ENCODE assay signal across 11 mouse cellular contexts in the genomic region with DNA sequence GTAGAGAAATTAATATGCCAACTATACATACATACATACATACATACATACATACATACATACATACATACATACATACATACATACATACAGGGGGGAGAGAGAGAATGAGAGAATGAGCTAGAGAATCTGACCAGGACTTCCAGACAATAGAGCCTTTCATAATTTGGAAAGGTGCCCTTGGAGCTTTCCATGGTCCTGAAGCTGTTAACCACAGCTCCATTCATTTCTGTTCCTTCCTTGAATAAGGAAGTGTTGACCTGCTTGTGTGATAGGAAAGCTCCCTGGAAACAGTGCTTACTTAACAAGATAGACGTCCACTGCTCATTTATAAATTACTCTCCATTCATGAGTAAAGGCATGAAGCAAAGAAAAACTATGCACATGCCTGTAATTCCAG.
DNase-seq lines count a peak whose midpoint lies in the region; ATAC-seq and TF ChIP-seq lines count a peak whose summit lies in the region.
"Had no signal": no experiment of that assay in that cellular context is flagged by ENCODE, and none has a peak within 500 bp of the region (broad histone marks: within the 10 kb centered on the region; RNA-seq: fewer than 3 reads in every experiment).

No protein-coding gene starts in this region.

- H3K27me3 ChIP-seq in hindbrain, embryonic 11.5 days (ENCODE audit: control insufficient read depth, insufficient read depth, low read length) = no peaks in the 10 kb centered on the region
- H3K27me3 ChIP-seq in hindbrain, embryonic 16.5 days (replicated peaks; ENCODE audit: control insufficient read depth, insufficient read depth, low read length) = no peaks in the 10 kb centered on the region
- H3K27me3 ChIP-seq in liver, postnatal 0 days (ENCODE audit: insufficient read depth, low read length) = no peaks in the 10 kb centered on the region
- H3K27me3 ChIP-seq in midbrain, embryonic 15.5 days (replicated peaks) = no peaks in the 10 kb centered on the region
- H3K27me3 ChIP-seq: hindbrain, embryonic 15.5 days; lung, embryonic 15.5 days had no signal

- no peaks in the 10 kb centered on the region for H3K4me1 ChIP-seq in hindbrain, embryonic 11.5 days (replicated peaks; ENCODE audit: control insufficient read depth, insufficient read depth, low read length)
- H3K4me1 ChIP-seq in hindbrain, embryonic 16.5 days (ENCODE audit: control insufficient read depth, insufficient read depth, low read depth, low read length) = no peaks in the 10 kb centered on the region
- H3K4me1 ChIP-seq in ES-E14 (ENCODE audit: control insufficient read depth in 2 of 2, insufficient read depth in 2 of 2, low read length in 2 of 2, poor library complexity in 1 of 2) = no peaks in the 10 kb centered on the region
- H3K4me1 ChIP-seq in liver, postnatal 0 days (ENCODE audit: insufficient read depth) = no peaks in the 10 kb centered on the region
- H3K4me1 ChIP-seq in midbrain, embryonic 15.5 days = no peaks in the 10 kb centered on the region
- H3K4me1 ChIP-seq: hindbrain, embryonic 15.5 days; lung, embryonic 15.5 days had no signal

- TF ChIP-seq CTCF in liver, postnatal 0 days (IDR thresholded peaks at IDR 0.05; ENCODE audit: low read depth) = no peak

- H3K27ac ChIP-seq in hindbrain, embryonic 11.5 days (ENCODE audit: low read depth, low read length) = no peak overlapping the region
- no peak overlapping the region for H3K27ac ChIP-seq in hindbrain, embryonic 16.5 days (ENCODE audit: low read depth, low read length)
- no peak overlapping the region for H3K27ac ChIP-seq in ES-E14 (ENCODE audit: insufficient read depth, low read depth, low read length, poor library complexity, severe bottlenecking)
- no peak overlapping the region for H3K27ac ChIP-seq in liver, postnatal 0 days (ENCODE audit: low read depth)
- H3K27ac ChIP-seq in midbrain, embryonic 15.5 days = no peak overlapping the region
- H3K27ac ChIP-seq: hindbrain, embryonic 15.5 days; lung, embryonic 15.5 days had no signal

- H3K9ac ChIP-seq in hindbrain, embryonic 11.5 days (ENCODE audit: low read depth, low read length) = no peak overlapping the region
- H3K9ac ChIP-seq in hindbrain, embryonic 16.5 days (ENCODE audit: low read depth, low read length) = no peak overlapping the region
- H3K9ac ChIP-seq in ES-E14 (ENCODE audit: insufficient read depth, low read depth, low read length, poor library complexity, severe bottlenecking) = no peak overlapping the region
- H3K9ac ChIP-seq in liver, postnatal 0 days (replicated peaks) = no peak overlapping the region
- no peak overlapping the region for H3K9ac ChIP-seq in midbrain, embryonic 15.5 days
- H3K9ac ChIP-seq: hindbrain, embryonic 15.5 days; lung, embryonic 15.5 days had no signal

- DNase-seq in hindbrain, embryonic 11.5 days (ENCODE audit: low spot score) = peak; percentile 60
- peak; percentile 59 for DNase-seq in ES-E14 (ENCODE audit: low read depth, low spot score)
- peak; percentile 6 for DNase-seq in c-Kit-positive CD71-positive TER-119-negative erythroid progenitor cells, embryonic 14.5 days (ENCODE audit: low read depth)
- peak; percentile 15 for DNase-seq in liver, postnatal 0 days
- DNase-seq in urinary bladder, postnatal 4 days (ENCODE audit: low spot score in 2 of 2) = no peak
- no peak for DNase-seq in urinary bladder, adult 2 months (ENCODE audit: low spot score)
- DNase-seq: right cerebral cortex, adult 18-20 months had no signal

- no peak overlapping the region for H3K4me2 ChIP-seq in hindbrain, embryonic 11.5 days (replicated peaks; ENCODE audit: low read depth, low read length)
- no peak overlapping the region for H3K4me2 ChIP-seq in hindbrain, embryonic 16.5 days (ENCODE audit: low read length)
- H3K4me2 ChIP-seq in liver, postnatal 0 days (ENCODE audit: low read depth, low read length) = no peak overlapping the region
- no peak overlapping the region for H3K4me2 ChIP-seq in midbrain, embryonic 15.5 days
- H3K4me2 ChIP-seq: hindbrain, embryonic 15.5 days; lung, embryonic 15.5 days had no signal

- H3K9me3 ChIP-seq in hindbrain, embryonic 11.5 days (ENCODE audit: control insufficient read depth, low read length) = no peaks in the 10 kb centered on the region
- no peaks in the 10 kb centered on the region for H3K9me3 ChIP-seq in hindbrain, embryonic 16.5 days (ENCODE audit: control insufficient read depth, low read length)
- no peaks in the 10 kb centered on the region for H3K9me3 ChIP-seq in ES-E14 (ENCODE audit: control insufficient read depth, insufficient read depth, low read depth, low read length)
- no peaks in the 10 kb centered on the region for H3K9me3 ChIP-seq in liver, postnatal 0 days (ENCODE audit: low read length)
- H3K9me3 ChIP-seq in midbrain, embryonic 15.5 days = no peaks in the 10 kb centered on the region
- H3K9me3 ChIP-seq: hindbrain, embryonic 15.5 days; lung, embryonic 15.5 days had no signal

- no peak for TF ChIP-seq EP300 in liver, postnatal 0 days (IDR thresholded peaks at IDR 0.05; ENCODE audit: low read depth)

- H3K4me3 ChIP-seq in hindbrain, embryonic 11.5 days (ENCODE audit: low read depth, low read length) = no peak overlapping the region
- H3K4me3 ChIP-seq in hindbrain, embryonic 16.5 days (ENCODE audit: low read length) = no peak overlapping the region
- H3K4me3 ChIP-seq in ES-E14 (ENCODE audit: insufficient read depth in 1 of 2, low read depth in 1 of 2, low read length in 2 of 2, poor library complexity in 1 of 2, severe bottlenecking in 1 of 2) = no peak overlapping the region
- H3K4me3 ChIP-seq in liver, postnatal 0 days (ENCODE audit: low read depth, low read length) = no peak overlapping the region
- no peak overlapping the region for H3K4me3 ChIP-seq in midbrain, embryonic 15.5 days
- H3K4me3 ChIP-seq: hindbrain, embryonic 15.5 days; lung, embryonic 15.5 days had no signal

- in situ Hi-C loops in ES-E14 (cut with MboI; ENCODE audit: low sequenced_read_pairs in 2 of 2, unreplicated experiment in 2 of 2) = no loop called here

- whole genome bisulfite sequencing in hindbrain, embryonic 11.5 days = 33% methylated on average over 1 of the region's 1 CpGs
- 20% methylated on average over 1 of the region's 1 CpGs for WGBS in hindbrain, embryonic 16.5 days
- 7% methylated on average over 1 of the region's 1 CpGs for WGBS in liver, postnatal 0 days (ENCODE audit: insufficient replicate concordance)
- 12% methylated on average over 1 of the region's 1 CpGs for WGBS in midbrain, embryonic 15.5 days

- ATAC-seq in hindbrain, embryonic 11.5 days (ENCODE audit: low FRiP score) = no peak
- no peak for ATAC-seq in hindbrain, embryonic 16.5 days
- ATAC-seq in liver, postnatal 0 days = no peak
- ATAC-seq in midbrain, embryonic 15.5 days (replicated peaks) = no peak

- no peaks in the 10 kb centered on the region for H3K36me3 ChIP-seq in hindbrain, embryonic 11.5 days (ENCODE audit: control insufficient read depth, insufficient read depth, low read length)
- no peaks in the 10 kb centered on the region for H3K36me3 ChIP-seq in hindbrain, embryonic 16.5 days (ENCODE audit: control insufficient read depth, insufficient read depth, low read length)
- H3K36me3 ChIP-seq in ES-E14 (ENCODE audit: control insufficient read depth, insufficient read depth, low read length, poor library complexity, severe bottlenecking) = no peaks in the 10 kb centered on the region
- no peaks in the 10 kb centered on the region for H3K36me3 ChIP-seq in liver, postnatal 0 days (replicated peaks; ENCODE audit: insufficient read depth, low read length)
- no peaks in the 10 kb centered on the region for H3K36me3 ChIP-seq in midbrain, embryonic 15.5 days (replicated peaks)
- H3K36me3 ChIP-seq: hindbrain, embryonic 15.5 days; lung, embryonic 15.5 days had no signal

TF ChIP-seq in ES-E14, 5 proteins besides CTCF, POLR2A, EP300 and RAD21:
- TF ChIP-seq ZC3H11A (IDR thresholded peaks at IDR 0.05; ENCODE audit: borderline replicate concordance, low read depth, low read length) (no peak), HCFC1 (IDR thresholded peaks at IDR 0.05; ENCODE audit: borderline replicate concordance, insufficient read depth, low read length) (no peak), ZNF384 (IDR thresholded peaks at IDR 0.05; ENCODE audit: low read depth, low read length) (no peak)
TF ChIP-seq in ES-E14: peak in this region for 0.

Comparison
In these comparisons a context has a peak if more than half of its experiments do, and no peak if none do; other contexts are left out.
1. DNase-seq: peak in hindbrain, embryonic 11.5 days (single experiment), ES-E14 (single experiment), c-Kit-positive CD71-positive TER-119-negative erythroid progenitor cells, embryonic 14.5 days (single experiment) and liver, postnatal 0 days (single experiment); none in urinary bladder, postnatal 4 days (0 of 2) and urinary bladder, adult 2 months (single experiment).